Mouse (Mus musculus) urinary bladder, postnatal 25 days (tissue): Measurements from ENCODE around the gene Col6a4.
A peak's percentile ranks its signal among the peaks of the same experiment; 100 is the strongest.

Experiments used
- DNase-seq: peaks from one replicate; pipeline ENCODE4 v3.0.0; 2022; ENCODE audit warnings: low spot score

Gene Col6a4

GRCm38 (mm10) chr9:106073956-106074355 is 22.6 kb downstream of the Col6a4 start:
- no peak for DNase-seq

- no peak for DNase-seq
Measured at GRCm38 (mm10) chr9:106071651-106072050, 24.9 kb downstream of the Col6a4 start.

GRCm38 (mm10) chr9:106053446-106053845 is 43.1 kb downstream of the Col6a4 start:
- DNase-seq, result no peak

- no peak for DNase-seq
Measured at GRCm38 (mm10) chr9:106043921-106044503, 52.6 kb downstream of the Col6a4 start.

GRCm38 (mm10) chr9:106039915-106040659 is 56.5 kb downstream of the Col6a4 start:
- no peak for DNase-seq

- no peak for DNase-seq
Measured at GRCm38 (mm10) chr9:106039276-106039675, 57.3 kb downstream of the Col6a4 start.

- DNase-seq, result peak; percentile 27
Measured at GRCm38 (mm10) chr9:106038865-106039264, 57.7 kb downstream of the Col6a4 start.

- DNase-seq, result no peak
Measured at GRCm38 (mm10) chr9:106015666-106016065, 80.9 kb downstream of the Col6a4 start.

- no peak for DNase-seq
Measured at GRCm38 (mm10) chr9:106013139-106013538, 83.4 kb downstream of the Col6a4 start.

- DNase-seq, result no peak
Measured at GRCm38 (mm10) chr9:105997955-105998354, 98.6 kb downstream of the Col6a4 start.

GRCm38 (mm10) chr9:105992425-105992824 is 104.2 kb downstream of the Col6a4 start:
- no peak for DNase-seq

GRCm38 (mm10) chr9:105990099-105990498 is 106.5 kb downstream of the Col6a4 start:
- DNase-seq, result no peak

- DNase-seq, result no peak
Measured at GRCm38 (mm10) chr9:105989468-105989867, 107.1 kb downstream of the Col6a4 start.

- no peak for DNase-seq
Measured at GRCm38 (mm10) chr9:105988096-105988495, 108.5 kb downstream of the Col6a4 start.

GRCm38 (mm10) chr9:105984931-105985519 is 111.6 kb downstream of the Col6a4 start:
- no peak for DNase-seq

- DNase-seq, result no peak
Measured at GRCm38 (mm10) chr9:105978479-105978878, 118.1 kb downstream of the Col6a4 start.

- no peak for DNase-seq
Measured at GRCm38 (mm10) chr9:105976871-105977270, 119.7 kb downstream of the Col6a4 start.

- no peak for DNase-seq
Measured at GRCm38 (mm10) chr9:105976314-105976713, 120.3 kb downstream of the Col6a4 start.

GRCm38 (mm10) chr9:105973736-105974135 is 122.8 kb downstream of the Col6a4 start:
- no peak for DNase-seq

GRCm38 (mm10) chr9:105972031-105972430 is 124.6 kb downstream of the Col6a4 start:
- DNase-seq, result no peak

GRCm38 (mm10) chr9:105971351-105971894 is 125.2 kb downstream of the Col6a4 start:
- no peak for DNase-seq

GRCm38 (mm10) chr9:105970901-105971300 is 125.7 kb downstream of the Col6a4 start:
- no peak for DNase-seq

GRCm38 (mm10) chr9:105967976-105968375 is 128.6 kb downstream of the Col6a4 start:
- no peak for DNase-seq
